Mouse (Mus musculus) limb, embryonic 12.5 days (tissue): ENCODE data around the gene Smo. TPM values are rescaled to one million over a fixed set of nuclear protein-coding genes. Genes with fewer than 3 reads are reported as not detected.

Experiments
- ATAC-seq: fragments of 200-750 bp; cut with Nextera tagmentation; 2 replicates; pipeline ENCODE4 v1.8.0; 2017; ENCODE audit warnings: low read depth, moderate TSS enrichment; ENCODE audit not compliant: insufficient number of reproducible peaks, insufficient read depth, low FRiP score, low TSS enrichment
- H3K27ac ChIP-seq: fragments of 300-500 bp; sonication (generic); 2 replicates; pipeline ENCODE4 v1.5.1; 2016; ENCODE audit warnings: mild to moderate bottlenecking, moderate library complexity
- H3K27me3 ChIP-seq: fragments of 300-500 bp; sonication (generic); 2 replicates; pipeline ENCODE4 v1.6.1; 2016; ENCODE audit warnings: mild to moderate bottlenecking, moderate library complexity
- H3K36me3 ChIP-seq: fragments of 300-500 bp; sonication (generic); 2 replicates; pipeline ENCODE4 v1.6.1; 2016; ENCODE audit warnings: mild to moderate bottlenecking, moderate library complexity
- H3K4me1 ChIP-seq: fragments of 300-500 bp; sonication (generic); replicated peaks from 2 replicates; pipeline ENCODE4 v1.6.1; 2016
- H3K4me2 ChIP-seq: fragments of 300-500 bp; sonication (generic); 2 replicates; pipeline ENCODE4 v1.6.1; 2016; ENCODE audit warnings: mild to moderate bottlenecking, moderate library complexity
- H3K4me3 ChIP-seq: fragments of 300-500 bp; sonication (generic); replicated peaks from 2 replicates; pipeline ENCODE4 v1.5.1; 2016; ENCODE audit warnings: mild to moderate bottlenecking
- H3K9ac ChIP-seq: fragments of 300-500 bp; sonication (generic); replicated peaks from 2 replicates; pipeline ENCODE4 v1.6.1; 2016; ENCODE audit warnings: mild to moderate bottlenecking, moderate library complexity
- H3K9me3 ChIP-seq: fragments of 300-500 bp; sonication (generic); 2 replicates; pipeline ENCODE4 v1.6.1; 2016; ENCODE audit warnings: mild to moderate bottlenecking, moderate library complexity
- WGBS: fragments of 180-500 bp; shearing (Covaris S2); methylation state at CpG from one replicate; pipeline ENCODE4 v1.1.7; 2016; 5-methylcytosine and 5-hydroxymethylcytosine counted together
- polyA plus RNA-seq: library from polyadenylated mRNA; unstranded; fragments of >200 nt; fragmentation: Nextera tagmentation; extraction: Ambion mirVana; gene quantifications from 2 replicates; pipeline ENCODE4 v1.2.1, GENCODE M21; 2016

Smo gene
- polyA plus RNA-seq, 1 experiment from 2014 or later = 58.7 TPM

DNA sequence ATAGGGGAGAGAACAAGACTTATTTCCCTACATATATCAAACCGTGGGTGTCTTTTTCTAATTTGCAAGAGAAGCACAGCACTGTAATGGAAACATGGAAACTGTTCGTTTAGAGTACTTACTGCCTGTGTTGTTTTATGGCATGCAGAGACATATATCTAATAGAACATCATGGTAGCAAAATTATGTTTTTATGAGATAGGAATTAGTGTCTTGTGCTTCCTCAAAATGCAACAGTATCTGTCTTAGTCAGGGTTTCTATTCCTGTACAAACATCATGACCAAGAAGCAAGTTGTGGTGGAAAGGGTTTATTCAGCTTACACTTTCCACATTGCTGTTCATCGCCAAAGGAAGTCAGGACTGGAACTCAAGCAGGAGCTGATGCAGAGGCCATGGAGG, 33.2 kb upstream of the Smo start:
- no peaks in the 10 kb centered on the region for H3K36me3 ChIP-seq
- H3K27ac ChIP-seq = no peak overlapping the region
- H3K9me3 ChIP-seq = no peaks in the 10 kb centered on the region
- no peaks in the 10 kb centered on the region for H3K4me1 ChIP-seq
- H3K27me3 ChIP-seq = peaks cover 6% of the 10 kb centered on the region
- no peak overlapping the region for H3K9ac ChIP-seq
- ATAC-seq = no peak
- H3K4me3 ChIP-seq = no peak overlapping the region
- H3K4me2 ChIP-seq = no peak overlapping the region
- 81% methylated on average over 3 of the region's 3 CpGs for WGBS

DNA sequence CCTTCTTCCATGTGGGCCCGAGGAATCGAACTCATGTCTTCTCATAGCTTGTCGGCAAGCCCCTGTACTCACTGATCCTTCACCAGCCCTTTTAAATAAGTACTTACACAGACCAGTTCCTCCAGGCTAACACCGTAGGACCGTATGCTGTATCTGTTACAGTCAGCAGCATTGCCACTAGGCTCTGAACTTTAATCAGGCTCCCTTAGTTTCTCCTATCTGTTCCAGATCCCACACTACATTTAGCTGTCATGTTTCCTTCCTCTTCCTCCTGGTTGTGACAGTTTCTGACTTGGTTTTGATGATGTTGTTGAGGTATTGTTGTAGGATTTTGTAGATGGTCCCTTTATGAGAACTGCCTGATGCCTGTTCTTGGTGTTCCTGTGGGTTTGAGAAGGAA, 31.2 kb upstream of the Smo start:
- no peaks in the 10 kb centered on the region for H3K27me3 ChIP-seq
- H3K9ac ChIP-seq = no peak overlapping the region
- H3K4me1 ChIP-seq = peaks cover 9% of the 10 kb centered on the region
- ATAC-seq = no peak
- H3K36me3 ChIP-seq = no peaks in the 10 kb centered on the region
- 89% methylated on average over 5 of the region's 5 CpGs for WGBS
- no peaks in the 10 kb centered on the region for H3K9me3 ChIP-seq
- H3K27ac ChIP-seq = no peak overlapping the region
- H3K4me2 ChIP-seq = no peak overlapping the region
- H3K4me3 ChIP-seq = no peak overlapping the region

DNA sequence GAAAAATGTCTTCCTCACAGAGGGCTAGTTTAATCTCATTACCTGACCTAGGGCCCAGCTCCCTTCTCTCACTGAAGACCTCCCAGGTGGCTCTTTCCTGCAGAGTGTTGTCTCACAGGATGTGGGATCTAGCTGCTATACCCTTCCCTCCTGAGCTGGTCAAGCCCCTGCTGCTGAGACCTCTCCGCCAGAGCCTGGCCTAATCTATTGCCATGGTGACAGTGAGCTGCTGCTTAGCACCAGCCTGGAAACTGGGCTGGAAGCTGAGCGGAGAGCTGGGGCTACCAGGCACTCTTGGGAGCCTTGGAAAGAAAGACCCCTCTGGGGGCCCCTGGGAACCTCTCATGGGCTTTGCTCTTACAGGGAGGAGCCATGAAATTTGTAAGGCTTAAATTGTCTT, 27.4 kb upstream of the Smo start:
- no peaks in the 10 kb centered on the region for H3K36me3 ChIP-seq
- no peak overlapping the region for H3K4me2 ChIP-seq
- 23% methylated on average over 2 of the region's 2 CpGs for WGBS
- H3K27me3 ChIP-seq = no peaks in the 10 kb centered on the region
- peaks cover 32% of the 10 kb centered on the region for H3K4me1 ChIP-seq
- no peak overlapping the region for H3K27ac ChIP-seq
- ATAC-seq = no peak
- H3K4me3 ChIP-seq = no peak overlapping the region
- no peak overlapping the region for H3K9ac ChIP-seq
- no peaks in the 10 kb centered on the region for H3K9me3 ChIP-seq

DNA sequence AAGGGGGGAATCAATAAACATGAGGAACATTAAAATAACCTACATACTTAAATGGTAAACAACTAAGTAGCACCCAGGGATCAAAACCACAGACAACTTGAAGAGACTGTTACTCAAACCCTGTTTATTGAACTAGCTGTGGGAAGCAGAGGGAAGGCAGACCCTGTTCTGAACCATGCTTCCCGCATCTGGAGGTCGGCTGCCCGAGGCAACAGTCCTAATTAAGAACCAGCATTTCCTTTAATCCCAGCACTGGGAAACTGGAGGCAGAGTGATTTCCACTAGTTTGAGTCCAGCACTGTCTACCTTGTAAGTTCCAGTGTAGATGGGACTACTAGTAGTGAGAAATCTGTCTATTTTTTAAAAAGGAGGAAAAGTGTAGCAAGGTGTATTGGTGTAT, 24.0 kb upstream of the Smo start:
- Histone ChIP-seq H3K9ac (no peak overlapping the region), H3K36me3 (no peaks in the 10 kb centered on the region), H3K9me3 (no peaks in the 10 kb centered on the region), H3K27me3 (no peaks in the 10 kb centered on the region), H3K27ac (no peak overlapping the region), H3K4me3 (no peak overlapping the region), H3K4me1 (peaks cover 32% of the 10 kb centered on the region), H3K4me2 (no peak overlapping the region)
- 23% methylated on average over 3 of the region's 3 CpGs for WGBS
- no peak for ATAC-seq

DNA sequence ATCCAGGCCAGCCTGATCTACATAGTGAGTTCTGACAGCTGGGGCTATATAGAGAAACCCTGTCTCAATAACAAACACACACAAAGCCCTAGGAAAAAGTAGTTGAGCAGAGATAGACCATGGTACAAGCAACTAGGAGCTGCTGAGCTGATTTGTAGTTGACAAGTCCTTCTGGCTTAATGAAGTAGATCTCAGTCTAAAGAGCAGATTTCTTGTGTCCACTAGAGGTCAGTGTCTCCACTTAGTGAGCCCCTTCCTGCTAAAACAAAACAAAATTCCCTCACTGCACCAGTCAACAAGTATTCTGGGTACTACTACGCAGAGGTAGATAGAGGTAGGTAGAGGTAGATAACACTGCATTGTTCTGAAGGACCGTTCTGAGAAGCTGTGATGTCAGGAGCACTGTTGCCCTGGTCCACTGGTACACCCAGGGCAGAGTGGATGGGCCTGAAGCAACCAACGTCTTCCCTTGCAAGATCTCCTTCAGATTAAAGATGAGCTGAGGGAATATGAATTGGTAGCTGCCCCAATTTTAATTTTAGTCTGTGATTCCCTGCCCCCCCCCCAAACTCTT, 23.2 kb upstream of the Smo start:
- H3K27ac ChIP-seq = no peak overlapping the region

DNA sequence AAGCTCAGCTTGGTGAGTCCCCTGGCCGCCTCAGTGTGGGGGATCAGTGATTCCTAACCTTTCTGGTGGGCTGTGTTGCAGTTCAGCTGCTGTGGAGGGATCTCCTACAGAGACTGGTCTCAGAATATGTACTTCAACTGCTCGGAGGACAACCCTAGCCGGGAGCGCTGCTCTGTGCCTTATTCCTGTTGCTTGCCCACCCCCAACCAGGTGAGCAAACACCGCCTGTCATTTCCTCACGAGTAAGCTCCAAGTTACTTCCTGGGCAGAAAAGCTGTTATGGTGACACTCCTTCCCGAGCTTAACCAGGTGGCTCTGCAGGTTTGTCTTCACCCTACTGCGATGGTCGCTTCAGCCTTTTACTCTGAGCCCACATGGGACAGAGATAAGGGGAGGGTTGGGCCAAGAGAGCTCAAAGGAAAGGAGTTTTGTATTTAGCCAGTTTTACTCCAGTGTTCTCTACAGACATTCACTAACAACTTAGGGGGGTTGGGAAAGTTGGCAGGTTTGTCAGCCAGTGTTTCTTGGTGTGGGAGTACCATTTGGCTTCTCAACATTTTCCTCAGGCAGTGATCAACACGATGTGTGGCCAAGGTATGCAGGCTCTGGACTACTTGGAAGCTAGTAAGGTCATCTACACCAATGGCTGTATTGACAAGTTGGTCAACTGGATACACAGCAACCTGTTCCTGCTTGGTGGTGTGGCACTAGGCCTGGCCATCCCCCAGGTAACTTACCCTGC, 18.5 kb upstream of the Smo start:
- Histone ChIP-seq H3K36me3 (no peaks in the 10 kb centered on the region), H3K9ac (no peak overlapping the region), H3K4me3 (no peak overlapping the region), H3K4me2 (no peak overlapping the region), H3K9me3 (no peaks in the 10 kb centered on the region), H3K4me1 (peaks cover 30% of the 10 kb centered on the region), H3K27me3 (no peaks in the 10 kb centered on the region), H3K27ac (no peak overlapping the region)
- 65% methylated on average over 10 of the region's 10 CpGs for WGBS
- no peak for ATAC-seq

More for the DNA sequence above, 23.2 kb upstream of the Smo start:
- H3K9me3 ChIP-seq = no peaks in the 10 kb centered on the region
- 54% methylated on average over 3 of the region's 3 CpGs for WGBS
- H3K36me3 ChIP-seq = no peaks in the 10 kb centered on the region
- H3K4me3 ChIP-seq = no peak overlapping the region
- H3K9ac ChIP-seq = no peak overlapping the region
- no peak overlapping the region for H3K4me2 ChIP-seq
- ATAC-seq = no peak
- H3K4me1 ChIP-seq = peaks cover 32% of the 10 kb centered on the region
- H3K27me3 ChIP-seq = no peaks in the 10 kb centered on the region

DNA sequence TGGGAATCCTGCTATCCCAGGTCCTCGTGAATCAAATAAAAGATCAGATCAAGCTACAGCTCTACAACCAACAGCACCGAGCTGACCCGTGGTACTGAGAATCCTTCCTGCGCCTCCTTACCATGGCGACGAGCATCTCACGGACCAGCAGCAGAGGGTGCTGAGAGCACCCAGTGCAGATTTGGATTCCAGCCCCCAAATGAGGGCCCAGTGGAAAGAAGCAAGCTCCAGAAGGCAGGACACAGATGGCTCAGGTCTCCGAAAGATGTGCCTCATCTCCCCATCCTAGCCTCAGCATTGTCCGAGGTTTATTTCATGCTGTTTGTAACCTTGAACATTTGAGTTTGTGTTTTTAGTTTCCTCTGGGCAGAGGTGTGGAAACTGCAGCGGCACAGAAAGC, 17.8 kb upstream of the Smo start:
- Histone ChIP-seq H3K4me3 (no peak overlapping the region), H3K4me2 (peak overlapping the region; percentile 56), H3K4me1 (peaks cover 28% of the 10 kb centered on the region), H3K9me3 (no peaks in the 10 kb centered on the region), H3K9ac (no peak overlapping the region), H3K36me3 (no peaks in the 10 kb centered on the region), H3K27ac (peak overlapping the region; percentile 64), H3K27me3 (no peaks in the 10 kb centered on the region)
- ATAC-seq = 0 out of 2 replicates have a peak, but pooled peaks have one; percentile 2
- WGBS = 62% methylated on average over 10 of the region's 10 CpGs

DNA sequence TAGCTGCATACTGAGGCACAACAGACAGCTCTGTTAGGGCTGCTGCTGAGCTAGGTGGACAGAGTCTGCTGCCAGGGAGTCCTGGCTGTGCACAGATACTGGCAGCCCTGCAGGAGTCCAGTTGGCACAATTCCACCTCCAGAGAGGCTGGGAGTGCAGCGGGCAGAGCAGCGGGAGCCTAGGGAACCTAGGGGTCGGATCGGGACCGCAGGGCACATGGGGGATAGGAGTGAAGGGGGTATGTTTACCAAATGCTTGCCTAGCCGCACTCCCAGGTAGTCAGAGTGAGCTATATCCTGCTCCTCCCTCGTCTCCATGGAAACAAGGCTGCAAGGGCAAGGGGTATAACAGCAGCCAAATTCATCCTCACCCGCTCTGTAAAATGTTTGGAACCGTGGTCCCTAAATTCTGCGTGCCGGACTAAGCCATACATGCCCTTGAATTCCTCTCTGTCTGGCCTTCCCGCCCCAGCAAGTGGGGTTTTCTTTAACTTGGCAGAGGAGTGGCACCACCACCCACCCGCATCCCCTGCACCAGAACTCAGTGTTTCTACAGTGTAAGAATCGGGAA, 17.3 kb upstream of the Smo start:
- Histone ChIP-seq H3K36me3 (no peaks in the 10 kb centered on the region), H3K27ac (peak overlapping the region; percentile 64), H3K9ac (0 out of 2 replicates have a peak overlapping the region, but pooled peaks have one; percentile 32), H3K4me2 (peak overlapping the region; percentile 56), H3K4me1 (peaks cover 28% of the 10 kb centered on the region), H3K9me3 (no peaks in the 10 kb centered on the region), H3K27me3 (no peaks in the 10 kb centered on the region), H3K4me3 (no peak overlapping the region)
- 18% methylated on average over 14 of the region's 14 CpGs for WGBS
- ATAC-seq = peak; percentile 66; the same call in 1 of the 2 replicates

DNA sequence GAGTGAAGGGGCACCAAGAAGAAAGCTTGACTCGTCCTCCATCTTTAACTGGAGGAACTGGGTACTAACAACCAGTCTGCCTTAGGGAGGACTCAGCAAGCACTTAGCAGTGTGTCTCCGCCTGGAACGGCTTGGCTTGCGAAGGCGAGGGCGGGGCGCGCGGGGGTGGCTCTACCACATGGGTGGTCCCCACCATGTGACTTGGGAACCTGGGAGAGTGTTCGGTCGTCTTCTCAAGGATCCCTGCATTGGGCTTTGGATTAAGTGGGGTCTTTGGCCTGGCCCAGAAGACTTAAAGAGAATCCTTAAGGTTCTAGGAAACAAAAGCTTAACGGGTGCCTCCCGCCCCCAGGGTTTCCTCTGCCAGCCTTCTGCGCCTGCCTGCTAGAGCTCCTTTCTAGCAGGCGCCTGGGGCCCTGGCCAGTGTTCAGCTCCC, 16.4 kb upstream of the Smo start:
- peak overlapping the region; percentile 47 for H3K27ac ChIP-seq
- WGBS = 2% methylated on average over 15 of the region's 15 CpGs

DNA sequence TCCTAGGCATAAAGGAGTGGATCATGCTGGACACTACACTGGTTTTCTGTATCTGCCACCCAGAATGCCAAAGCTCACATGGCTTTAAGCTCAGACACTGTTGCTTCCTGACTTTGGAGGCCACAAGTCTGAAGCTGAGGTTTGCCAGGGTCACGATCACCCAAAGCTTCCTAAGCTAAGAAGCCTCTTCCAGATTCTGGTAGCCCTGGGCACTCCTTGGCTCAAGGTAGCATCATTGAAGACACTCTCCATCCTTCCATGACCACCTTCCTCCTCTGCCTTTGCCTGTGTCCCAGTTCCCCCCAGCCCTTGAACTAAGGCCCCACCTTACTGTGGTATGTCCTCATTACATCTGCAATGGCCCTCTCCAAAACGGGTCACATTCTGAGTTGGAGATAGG, 13.4 kb upstream of the Smo start:
- H3K27ac ChIP-seq = no peak overlapping the region
- H3K9me3 ChIP-seq = no peaks in the 10 kb centered on the region
- no peak overlapping the region for H3K4me3 ChIP-seq
- no peaks in the 10 kb centered on the region for H3K27me3 ChIP-seq
- H3K36me3 ChIP-seq = no peaks in the 10 kb centered on the region
- peaks cover 28% of the 10 kb centered on the region for H3K4me1 ChIP-seq
- H3K4me2 ChIP-seq = no peak overlapping the region
- no peak for ATAC-seq
- H3K9ac ChIP-seq = no peak overlapping the region
- WGBS = 74% methylated on average over 2 of the region's 2 CpGs

More for the DNA sequence above, 16.4 kb upstream of the Smo start:
- Histone ChIP-seq H3K27me3 (no peaks in the 10 kb centered on the region), H3K4me2 (peak overlapping the region; percentile 56), H3K9me3 (no peaks in the 10 kb centered on the region), H3K9ac (peak overlapping the region; percentile 38), H3K4me1 (peaks cover 28% of the 10 kb centered on the region), H3K4me3 (peak overlapping the region; percentile 32), H3K36me3 (no peaks in the 10 kb centered on the region)
- ATAC-seq = 0 out of 2 replicates have a peak, but pooled peaks have one; percentile 46

DNA sequence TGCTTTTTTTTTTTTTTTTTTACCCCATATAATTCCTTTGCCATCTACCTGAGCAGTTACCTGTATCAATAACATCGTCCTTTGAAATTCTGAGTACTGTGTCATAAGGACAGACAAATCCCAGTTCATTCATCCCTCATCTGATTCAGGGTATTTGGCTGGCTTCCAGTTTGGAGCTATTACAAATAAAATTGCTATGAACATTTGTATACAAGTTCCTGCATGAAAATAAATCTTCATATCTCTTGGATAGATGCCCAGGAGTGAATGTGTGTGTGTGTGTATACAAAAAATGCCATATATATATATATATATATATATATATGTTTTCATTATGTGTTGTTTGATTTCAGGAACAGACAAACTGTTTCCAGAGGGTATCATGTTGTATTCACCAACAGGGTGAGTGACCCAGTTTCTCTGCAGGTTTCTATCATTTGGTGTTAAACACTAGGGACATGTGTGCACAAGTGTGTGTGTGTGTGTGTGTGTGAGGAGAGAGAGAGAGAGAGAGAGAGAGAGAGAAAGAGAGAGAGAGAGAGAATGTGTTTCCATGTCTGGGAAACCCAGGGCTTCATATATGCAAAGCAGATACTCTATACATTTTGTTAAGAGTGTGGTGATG, 8.6 kb upstream of the Smo start:
- Histone ChIP-seq H3K27ac (no peak overlapping the region), H3K9ac (no peak overlapping the region), H3K36me3 (no peaks in the 10 kb centered on the region), H3K4me1 (no peaks in the 10 kb centered on the region), H3K9me3 (no peaks in the 10 kb centered on the region), H3K4me2 (no peak overlapping the region), H3K27me3 (no peaks in the 10 kb centered on the region), H3K4me3 (no peak overlapping the region)
- 79% methylated on average over 1 of the region's 1 CpGs for WGBS
- no peak for ATAC-seq
